Mouse (Mus musculus) monocyte, adult 59 days (primary cell): ENCODE measurements around the gene Olfr310. TPM values are rescaled to one million over a fixed set of nuclear protein-coding genes. Genes with fewer than 3 reads are reported as not detected.

ENCODE experiments used
- total RNA-seq, 2 experiments: library from RNA; stranded (reverse); gene quantifications; one replicate each; pipeline ENCODE4 v1.2.4; 2023

Gene Olfr310
- total RNA-seq = not detected

GRCm38 (mm10) chr7:86277072-86277471 lies at the start of gene Olfr310:
TSS of gene Olfr310 (minus strand) at chr7:86277172.

GRCm38 (mm10) chr7:86325530-86325929 lies 48.6 kb upstream of the Olfr310 start, which contains the start of gene Olfr308:
TSS of gene Olfr308 (minus strand) at chr7:86325630.

GRCm38 (mm10) chr7:86313608-86314007 lies 36.6 kb upstream of the Olfr310 start, which contains the start of gene Olfr309:
TSS of gene Olfr309 (minus strand) at chr7:86313708.

GRCm38 (mm10) chr7:86246208-86246607 lies 30.8 kb downstream of the Olfr310 start, which contains the start of gene Vmn2r76:
TSS of gene Vmn2r76 (minus strand) at chr7:86246308.

Other genes starting within 250 kb of the Olfr310 start
- gene Vmn2r75, start 105.4 kb downstream of the Olfr310 start, total RNA-seq = not detected
- not detected for gene Vmn2r76, start 30.9 kb downstream of the Olfr310 start, total RNA-seq
- gene Olfr309, start 36.5 kb upstream of the Olfr310 start, total RNA-seq = not detected
- gene Olfr308, start 48.5 kb upstream of the Olfr310 start, total RNA-seq = not detected
- gene Olfr307, start 60.4 kb upstream of the Olfr310 start, total RNA-seq = not detected
- not detected for gene Olfr305, start 89.8 kb upstream of the Olfr310 start, total RNA-seq
- not detected for gene Olfr304, start 109.5 kb upstream of the Olfr310 start, total RNA-seq
- not detected for gene Olfr303, start 120.6 kb upstream of the Olfr310 start, total RNA-seq
- gene Olfr301, start 126.7 kb upstream of the Olfr310 start, total RNA-seq = not detected
- not detected for gene Olfr299, start 182.7 kb upstream of the Olfr310 start, total RNA-seq
- not detected for gene Olfr298, start 215.3 kb upstream of the Olfr310 start, total RNA-seq
- not detected for gene Olfr297, start 242.8 kb upstream of the Olfr310 start, total RNA-seq